Mouse (Mus musculus): Measurements from ENCODE around the gene Rmnd1. TPM values are rescaled to one million over a fixed set of nuclear protein-coding genes. Genes with fewer than 3 reads are reported as not detected.

The Rmnd1 gene
- polyA plus RNA-seq, 1 experiment from 2014 or later, result 93.4 TPM

DNA sequence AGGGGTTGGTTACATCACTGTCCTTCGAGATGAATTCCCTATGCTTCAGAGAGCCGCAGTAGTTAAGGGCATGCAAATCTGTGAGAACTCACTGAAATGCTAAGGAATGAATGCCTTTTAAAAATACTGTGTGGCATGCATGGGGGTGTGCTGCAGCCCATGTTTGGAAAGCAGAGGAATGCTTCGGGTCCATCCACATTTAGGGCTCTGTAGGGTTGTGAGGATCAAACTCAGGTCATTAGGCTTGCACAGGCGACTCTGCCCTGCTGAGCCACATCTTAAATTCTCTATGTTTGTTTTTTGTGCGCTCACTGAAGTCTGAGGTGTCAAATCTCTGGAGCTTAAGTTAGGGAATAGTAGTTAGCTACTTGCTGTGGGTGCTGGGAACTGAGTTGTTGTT lies 41.1 kb downstream of the Rmnd1 start:
- H3K9me3 ChIP-seq (replicated peaks), result no peaks in the 10 kb centered on the region
- no peak overlapping the region for H3K4me3 ChIP-seq
- no peaks in the 10 kb centered on the region; the same call in 1 of the 2 replicates for H3K36me3 ChIP-seq
- no peak overlapping the region for H3K27ac ChIP-seq
- peak overlapping the region; percentile 5; the same call in 1 of the 2 replicates for H3K4me2 ChIP-seq
- ATAC-seq (replicated peaks; ENCODE audit: insufficient number of reproducible peaks, insufficient read depth, low FRiP score, low read depth), result no peak
- no peak overlapping the region for H3K9ac ChIP-seq
- peaks cover 39% of the 10 kb centered on the region for H3K4me1 ChIP-seq (replicated peaks)
- no peaks in the 10 kb centered on the region for H3K27me3 ChIP-seq
- WGBS, result 54% methylated on average over 5 of the region's 5 CpGs

DNA sequence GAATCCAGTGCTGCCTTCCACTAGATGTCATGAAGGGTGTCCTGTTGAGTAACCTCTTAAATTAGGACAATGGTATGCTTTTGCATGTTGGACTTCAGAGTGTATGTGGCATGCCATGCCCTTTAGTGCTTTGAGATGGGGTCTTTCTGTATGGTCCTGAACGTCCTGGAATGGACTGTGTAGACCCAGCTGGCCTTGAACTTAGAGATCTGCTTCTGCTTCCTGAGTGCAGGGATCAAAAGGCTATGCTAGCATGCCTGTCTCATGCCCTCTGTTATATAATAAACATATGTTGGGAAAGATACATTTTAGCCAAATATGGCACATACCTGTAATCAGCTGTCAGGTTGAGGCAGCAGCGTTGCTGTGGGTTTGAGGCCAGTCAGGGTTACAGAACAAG lies 41.6 kb downstream of the Rmnd1 start:
- 44% methylated on average over 2 of the region's 2 CpGs for WGBS
- Histone ChIP-seq H3K4me3 (no peak overlapping the region), H3K9me3 (replicated peaks) (no peaks in the 10 kb centered on the region), H3K9ac (no peak overlapping the region), H3K27ac (no peak overlapping the region), H3K27me3 (no peaks in the 10 kb centered on the region), H3K4me2 (peak overlapping the region; percentile 85; the same call in 1 of the 2 replicates), H3K4me1 (replicated peaks) (peaks cover 40% of the 10 kb centered on the region), H3K36me3 (no peaks in the 10 kb centered on the region)
- ATAC-seq (replicated peaks; ENCODE audit: insufficient number of reproducible peaks, insufficient read depth, low FRiP score, low read depth), result no peak

DNA sequence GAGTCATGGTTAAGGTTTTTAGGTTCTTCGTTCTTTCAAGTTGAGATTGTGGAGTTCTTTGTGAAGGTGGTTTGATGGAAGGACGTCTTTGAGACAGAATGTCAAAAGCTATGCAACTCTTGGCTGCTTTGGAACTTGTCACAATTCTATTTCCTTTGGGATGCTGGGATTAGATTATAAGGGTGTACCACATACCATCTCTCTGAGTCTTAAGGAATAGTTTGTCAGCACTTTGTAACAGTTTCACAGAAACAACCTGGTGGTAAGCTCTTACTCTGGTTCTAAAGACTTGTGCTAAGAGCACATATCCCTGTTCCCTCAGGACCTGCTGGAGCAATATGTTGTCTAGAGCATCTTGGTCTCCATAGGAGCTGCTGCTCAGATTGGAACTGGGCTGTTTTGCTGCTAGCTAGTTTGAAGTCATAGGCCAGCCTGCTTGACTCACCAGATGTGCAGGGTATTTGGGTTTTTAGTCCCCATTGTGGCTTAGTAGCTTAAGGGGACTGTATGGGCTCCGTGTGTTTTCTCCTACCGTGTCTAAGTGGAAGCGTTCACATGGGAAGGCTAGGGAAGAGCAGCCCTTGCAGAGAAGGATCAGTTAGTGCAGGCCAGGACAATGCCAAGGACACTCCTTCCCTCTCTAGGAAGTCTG lies 42.6 kb downstream of the Rmnd1 start:
- no peaks in the 10 kb centered on the region for H3K9me3 ChIP-seq (replicated peaks)
- no peak for ATAC-seq (replicated peaks; ENCODE audit: insufficient number of reproducible peaks, insufficient read depth, low FRiP score, low read depth)
- peak overlapping the region; percentile 85 for H3K4me2 ChIP-seq
- no peaks in the 10 kb centered on the region for H3K27me3 ChIP-seq
- no peaks in the 10 kb centered on the region for H3K36me3 ChIP-seq
- 0 out of 2 replicates have a peak overlapping the region, but pooled peaks have one; percentile 29 for H3K27ac ChIP-seq
- WGBS, result 29% methylated on average over 5 of the region's 5 CpGs
- peak overlapping the region; percentile 91 for H3K9ac ChIP-seq
- peaks cover 46% of the 10 kb centered on the region for H3K4me1 ChIP-seq (replicated peaks)
- H3K4me3 ChIP-seq, result peak overlapping the region; percentile 90

DNA sequence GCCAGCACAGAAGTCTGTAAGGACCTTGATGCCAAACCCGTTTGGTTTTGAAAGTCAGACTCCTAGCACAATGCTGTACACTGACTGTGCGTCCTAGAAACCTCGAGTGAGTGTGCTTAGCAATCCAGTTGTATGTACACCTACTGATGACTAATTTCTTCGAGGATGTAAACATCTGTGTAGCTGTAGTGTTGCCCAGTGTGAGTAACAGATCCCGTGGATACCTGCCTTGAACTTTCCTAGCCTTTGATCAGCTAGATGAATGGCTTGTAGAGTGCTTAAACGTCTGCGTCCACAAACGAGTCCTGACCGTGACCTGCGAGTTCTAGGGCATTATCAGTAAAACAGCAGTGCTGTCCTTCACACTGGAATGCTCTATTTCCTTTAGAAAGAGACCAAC lies 43.2 kb downstream of the Rmnd1 start:
- Histone ChIP-seq H3K4me2 (peak overlapping the region; percentile 85), H3K4me1 (replicated peaks) (peaks cover 45% of the 10 kb centered on the region), H3K4me3 (peak overlapping the region; percentile 90), H3K27me3 (no peaks in the 10 kb centered on the region), H3K9me3 (replicated peaks) (no peaks in the 10 kb centered on the region), H3K36me3 (no peaks in the 10 kb centered on the region), H3K27ac (peak overlapping the region; percentile 99), H3K9ac (peak overlapping the region; percentile 91)
- WGBS, result 9% methylated on average over 10 of the region's 10 CpGs
- ATAC-seq (replicated peaks; ENCODE audit: insufficient number of reproducible peaks, insufficient read depth, low FRiP score, low read depth), result no peak

DNA sequence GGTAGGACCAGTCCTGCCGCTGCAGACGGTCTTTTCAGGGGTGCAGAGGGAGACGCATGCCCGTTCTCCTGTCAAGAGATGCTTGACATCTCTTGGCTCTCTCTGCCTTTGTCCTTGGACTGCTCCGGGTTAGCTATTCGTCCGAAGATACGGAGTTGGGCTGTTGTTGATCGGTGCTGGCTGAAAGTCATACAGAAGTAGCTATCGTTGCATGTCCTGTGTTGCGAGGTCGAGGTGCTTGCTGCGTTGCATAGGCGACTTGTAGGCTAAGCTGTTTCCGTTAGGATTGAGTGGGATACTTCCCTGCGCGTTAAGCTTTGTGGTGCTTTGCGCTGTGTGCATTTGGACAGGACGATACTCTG lies 43.8 kb downstream of the Rmnd1 start:
- WGBS, result under 1% methylated on average over 19 of the region's 19 CpGs

DNA sequence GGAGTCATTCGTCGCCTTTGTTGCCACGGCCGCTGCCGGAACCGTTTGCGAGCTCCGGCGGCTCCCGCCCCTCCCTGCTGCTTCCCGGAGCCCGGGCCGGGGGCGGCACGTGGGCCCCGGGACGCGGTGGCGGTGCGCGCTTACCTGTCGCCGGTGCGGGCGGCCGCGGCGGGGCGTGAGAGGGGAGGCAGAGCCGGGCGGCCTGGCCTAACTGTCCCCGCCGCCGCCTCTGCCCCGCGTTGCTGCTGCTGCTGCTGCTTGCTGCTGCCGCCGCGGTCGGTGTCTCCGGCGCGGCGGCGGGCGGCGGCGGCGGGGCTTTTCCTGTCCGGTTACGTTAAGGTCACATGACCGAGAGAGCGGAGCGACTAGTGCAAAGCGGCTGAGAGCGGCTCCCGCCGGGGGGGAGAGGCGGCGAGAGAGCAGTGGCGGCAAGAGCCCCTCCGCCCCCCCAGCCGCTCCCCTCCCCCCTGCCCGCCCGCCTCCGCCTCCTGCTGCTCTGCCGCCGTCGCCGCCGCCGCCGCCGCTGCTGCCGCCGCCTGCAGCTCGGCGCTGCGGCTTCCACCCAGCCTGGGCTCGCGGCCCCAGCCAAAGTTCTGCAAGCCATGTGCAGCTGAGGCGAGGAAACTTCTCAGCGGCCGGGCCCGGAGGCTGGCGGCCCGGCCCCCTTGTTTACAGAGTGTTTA lies 44.3 kb downstream of the Rmnd1 start, which contains the start of gene Zbtb2:
TSS of gene Zbtb2 (minus strand) at position 408 of the 683 bp plus-strand sequence.
- H3K9me3 ChIP-seq (replicated peaks), result no peaks in the 10 kb centered on the region
- ATAC-seq (replicated peaks; ENCODE audit: insufficient number of reproducible peaks, insufficient read depth, low FRiP score, low read depth), result peak; percentile 4; the same call in 1 of the 2 replicates
- H3K27ac ChIP-seq, result peak within 1 kb of the TSS; percentile 99
- peak within 1 kb of the TSS; percentile 90 for H3K4me3 ChIP-seq
- peaks cover 50% of the 10 kb centered on the region for H3K4me1 ChIP-seq (replicated peaks)
- H3K4me2 ChIP-seq, result peak within 1 kb of the TSS; percentile 85
- under 1% methylated on average over 74 of the region's 87 CpGs for WGBS
- no peaks in the 10 kb centered on the region for H3K27me3 ChIP-seq
- peak within 1 kb of the TSS; percentile 91 for H3K9ac ChIP-seq
- H3K36me3 ChIP-seq, result no peaks in the 10 kb centered on the region

More for the DNA sequence above, 43.8 kb downstream of the Rmnd1 start:
- Histone ChIP-seq H3K27me3 (no peaks in the 10 kb centered on the region), H3K9ac (peak overlapping the region; percentile 91), H3K4me2 (peak overlapping the region; percentile 85), H3K4me1 (replicated peaks) (peaks cover 45% of the 10 kb centered on the region), H3K9me3 (replicated peaks) (no peaks in the 10 kb centered on the region), H3K4me3 (peak overlapping the region; percentile 90), H3K27ac (peak overlapping the region; percentile 99), H3K36me3 (no peaks in the 10 kb centered on the region)
- ATAC-seq (replicated peaks; ENCODE audit: insufficient number of reproducible peaks, insufficient read depth, low FRiP score, low read depth), result no peak

DNA sequence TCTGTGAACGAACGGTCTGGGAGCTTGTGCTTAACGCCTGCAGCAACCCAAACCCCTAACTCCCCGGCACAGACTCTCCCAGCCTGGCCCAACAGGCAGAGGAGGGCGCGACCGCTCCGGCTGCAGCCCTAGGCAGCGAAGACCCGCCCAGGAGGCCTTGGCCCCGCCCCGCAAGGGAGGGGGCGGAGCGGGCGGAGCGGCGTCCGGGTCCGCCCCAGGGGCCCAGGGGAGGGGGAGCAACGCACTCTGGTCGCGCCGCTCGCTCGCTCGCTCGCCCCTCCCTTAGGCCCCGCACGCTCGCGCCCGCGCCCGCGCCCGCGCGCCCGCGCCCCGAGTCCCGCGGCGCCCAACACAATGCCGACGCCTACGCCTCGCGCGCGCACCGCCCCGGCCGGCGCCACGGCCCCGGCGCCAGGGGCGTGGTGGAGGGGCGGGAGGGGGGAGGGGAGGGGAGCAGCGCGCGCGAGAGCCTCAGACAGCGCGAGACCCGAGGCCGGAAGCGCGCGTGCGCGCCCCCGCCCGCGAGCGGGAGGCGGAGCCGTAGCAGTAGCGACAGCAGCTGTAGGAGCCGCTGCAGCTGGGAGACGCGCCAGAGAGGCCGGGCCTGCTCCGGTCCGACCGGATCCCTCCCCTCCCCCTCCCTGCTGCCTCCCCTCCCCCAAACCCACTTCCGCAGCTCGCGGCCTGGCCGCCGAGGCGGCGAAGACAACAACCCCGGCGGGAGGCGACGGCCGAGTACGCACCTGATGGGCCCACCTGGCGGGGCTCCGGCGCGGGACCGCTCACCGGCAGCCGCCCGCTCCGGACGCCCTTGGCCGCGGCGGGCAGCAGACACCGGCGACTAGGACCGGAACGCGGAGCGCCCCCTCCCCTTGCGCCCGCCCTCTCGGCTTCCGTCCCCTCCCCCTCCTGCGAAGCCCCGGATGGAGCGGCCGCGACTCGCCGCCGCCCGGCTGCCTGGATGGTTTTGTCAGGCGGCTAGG lies 45.3 kb downstream of the Rmnd1 start:
- no peaks in the 10 kb centered on the region for H3K36me3 ChIP-seq
- no peaks in the 10 kb centered on the region for H3K9me3 ChIP-seq (replicated peaks)
- H3K27ac ChIP-seq, result peak overlapping the region; percentile 99
- under 1% methylated on average over 82 of the region's 133 CpGs for WGBS
- peak overlapping the region; percentile 91 for H3K9ac ChIP-seq
- H3K4me3 ChIP-seq, result peak overlapping the region; percentile 90
- H3K27me3 ChIP-seq, result no peaks in the 10 kb centered on the region
- peaks cover 49% of the 10 kb centered on the region for H3K4me1 ChIP-seq (replicated peaks)
- peak overlapping the region; percentile 85 for H3K4me2 ChIP-seq
- peak; percentile 93 for ATAC-seq (replicated peaks; ENCODE audit: insufficient number of reproducible peaks, insufficient read depth, low FRiP score, low read depth)

DNA sequence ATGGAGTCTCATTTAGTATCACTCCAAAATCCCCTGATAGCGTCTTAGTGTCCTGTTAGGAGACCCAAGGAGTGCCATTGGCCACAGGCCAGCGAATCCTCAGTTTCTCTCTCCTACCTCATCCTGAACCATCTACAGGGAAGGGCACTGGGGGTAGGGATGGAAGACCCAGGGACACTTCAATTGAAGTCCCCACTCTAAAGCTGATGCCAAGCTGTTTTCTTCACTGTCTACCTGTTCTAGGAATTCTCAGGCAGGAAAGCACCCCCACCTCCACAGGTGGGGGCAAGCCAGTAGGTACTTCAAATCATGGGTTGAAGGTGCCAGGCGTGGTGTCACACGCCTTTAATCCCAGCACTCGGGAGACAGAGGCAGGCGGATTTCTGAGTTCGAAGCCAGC lies 47.9 kb downstream of the Rmnd1 start:
- H3K4me1 ChIP-seq (replicated peaks), result peaks cover 22% of the 10 kb centered on the region
- no peaks in the 10 kb centered on the region for H3K36me3 ChIP-seq
- no peak overlapping the region for H3K4me2 ChIP-seq
- no peaks in the 10 kb centered on the region for H3K27me3 ChIP-seq
- no peak overlapping the region for H3K4me3 ChIP-seq
- ATAC-seq (replicated peaks; ENCODE audit: insufficient number of reproducible peaks, insufficient read depth, low FRiP score, low read depth), result no peak
- WGBS, result 93% methylated on average over 7 of the region's 7 CpGs
- no peak overlapping the region for H3K9ac ChIP-seq
- H3K9me3 ChIP-seq (replicated peaks), result no peaks in the 10 kb centered on the region
- H3K27ac ChIP-seq, result no peak overlapping the region

DNA sequence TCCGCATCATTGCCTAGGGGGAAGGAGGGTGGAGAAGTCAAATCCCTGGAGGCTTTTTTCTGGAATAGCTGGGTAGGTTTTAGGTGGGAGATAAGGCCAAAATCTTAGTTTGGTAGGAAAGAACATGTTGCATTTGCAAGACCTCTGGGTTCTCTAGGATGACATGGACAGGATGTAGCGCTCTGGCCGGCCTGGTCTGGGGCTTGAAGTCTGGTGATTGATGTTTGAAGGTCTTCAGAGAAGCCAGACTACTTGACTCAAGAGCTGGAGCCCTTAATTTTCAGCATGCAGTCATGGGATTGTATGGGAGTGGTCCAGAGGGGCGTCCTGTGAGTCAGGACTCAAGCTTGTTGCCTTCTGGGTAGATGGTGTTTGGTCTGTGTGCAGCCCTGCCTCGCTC lies 51.4 kb downstream of the Rmnd1 start:
- Histone ChIP-seq H3K9me3 (replicated peaks) (no peaks in the 10 kb centered on the region), H3K4me2 (no peak overlapping the region), H3K9ac (no peak overlapping the region), H3K4me3 (no peak overlapping the region), H3K4me1 (replicated peaks) (peaks cover 18% of the 10 kb centered on the region), H3K27ac (no peak overlapping the region), H3K36me3 (no peaks in the 10 kb centered on the region), H3K27me3 (no peaks in the 10 kb centered on the region)
- WGBS, result 82% methylated on average over 5 of the region's 5 CpGs
- ATAC-seq (replicated peaks; ENCODE audit: insufficient number of reproducible peaks, insufficient read depth, low FRiP score, low read depth), result no peak

DNA sequence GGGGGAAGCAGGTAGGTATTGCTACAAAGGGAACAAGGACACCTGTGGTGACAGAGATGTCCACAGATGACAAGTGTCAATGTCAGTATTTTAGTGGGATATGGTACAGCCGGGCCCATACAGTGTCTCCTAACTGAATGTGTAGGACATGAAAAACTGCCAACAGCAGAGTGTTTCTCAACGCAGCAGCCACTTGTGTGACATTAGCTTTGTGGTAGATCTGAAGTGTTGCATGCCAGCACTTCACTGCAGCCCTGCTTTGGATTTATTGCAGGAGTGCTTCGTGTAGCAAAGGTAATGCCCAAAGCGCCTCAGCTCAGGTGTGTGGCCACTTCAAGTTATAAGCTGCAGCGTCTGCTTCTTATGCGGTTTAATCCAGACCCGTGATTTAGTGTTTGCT lies 55.3 kb downstream of the Rmnd1 start:
- 0 out of 2 replicates have a peak overlapping the region, but pooled peaks have one; percentile 4 for H3K27ac ChIP-seq
- peaks cover 5% of the 10 kb centered on the region; the same call in 1 of the 2 replicates for H3K4me1 ChIP-seq (replicated peaks)
- H3K4me2 ChIP-seq, result no peak overlapping the region
- ATAC-seq (replicated peaks; ENCODE audit: insufficient number of reproducible peaks, insufficient read depth, low FRiP score, low read depth), result no peak
- WGBS, result 61% methylated on average over 7 of the region's 7 CpGs
- H3K9ac ChIP-seq, result no peak overlapping the region
- no peaks in the 10 kb centered on the region; the same call in 1 of the 2 replicates for H3K36me3 ChIP-seq
- H3K4me3 ChIP-seq, result no peak overlapping the region
- no peaks in the 10 kb centered on the region for H3K27me3 ChIP-seq
- no peaks in the 10 kb centered on the region for H3K9me3 ChIP-seq (replicated peaks)

DNA sequence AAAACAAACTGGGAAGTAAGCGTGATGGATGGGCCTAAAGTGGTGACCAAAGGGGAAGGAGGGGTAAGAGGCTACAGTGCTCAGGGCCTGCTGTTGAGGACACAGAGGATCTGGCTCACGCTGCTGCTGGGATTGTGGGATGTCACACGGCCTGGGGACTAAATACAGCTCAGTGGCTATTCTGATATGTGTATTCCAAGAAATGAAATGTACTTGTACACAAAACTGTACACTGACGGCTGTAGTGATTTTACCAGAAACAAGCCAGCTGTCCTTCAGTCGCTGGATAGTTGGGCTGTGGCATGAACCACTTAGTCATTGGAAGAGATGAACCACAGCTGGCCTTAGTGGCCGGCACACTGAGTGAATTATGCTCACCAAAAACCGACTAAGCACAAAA lies 55.7 kb downstream of the Rmnd1 start:
- 49% methylated on average over 7 of the region's 7 CpGs for WGBS
- H3K27me3 ChIP-seq, result no peaks in the 10 kb centered on the region
- no peaks in the 10 kb centered on the region for H3K9me3 ChIP-seq (replicated peaks)
- no peak overlapping the region for H3K4me2 ChIP-seq
- H3K9ac ChIP-seq, result no peak overlapping the region
- H3K36me3 ChIP-seq, result no peaks in the 10 kb centered on the region; the same call in 1 of the 2 replicates
- H3K27ac ChIP-seq, result 0 out of 2 replicates have a peak overlapping the region, but pooled peaks have one; percentile 4
- H3K4me1 ChIP-seq (replicated peaks), result peaks cover 5% of the 10 kb centered on the region; the same call in 1 of the 2 replicates
- no peak overlapping the region for H3K4me3 ChIP-seq
- ATAC-seq (replicated peaks; ENCODE audit: insufficient number of reproducible peaks, insufficient read depth, low FRiP score, low read depth), result no peak

Data from heart, embryonic 15.5 days (tissue).